Mouse (Mus musculus) MEL (cell line): Measurements from ENCODE around the gene Sptbn4. TPM values are rescaled to one million over a fixed set of nuclear protein-coding genes. Genes with fewer than 3 reads are reported as not detected.

Experiments used
- DNase-seq: peaks from one replicate; pipeline ENCODE4 v3.0.0; 2011; ENCODE audit warnings: low read depth, low spot score
- H3K27ac ChIP-seq: 2 replicates; pipeline ENCODE4 v1.5.1; 2012; ENCODE audit warnings: low read depth, mild to moderate bottlenecking, control low read depth, low read length, moderate library complexity; ENCODE audit not compliant: control insufficient read depth
- H3K27me3 ChIP-seq, 2 experiments: fragments of 150-350 bp in 1 of 2; sonication (generic) in 1 of 2; 2 replicates each; pipeline ENCODE4 v1.6.1; 2012; ENCODE audit warnings: low read length in 2 of 2, mild to moderate bottlenecking in 2 of 2, improper control_type of control experiment in 1 of 2, moderate library complexity in 1 of 2; ENCODE audit not compliant: insufficient read depth in 2 of 2, control insufficient read depth in 1 of 2
- H3K36me3 ChIP-seq, 2 experiments: 2 replicates each; pipeline ENCODE4 v1.6.1; 2012 to 2014; ENCODE audit warnings: low read length in 2 of 2, improper control_type of control experiment in 1 of 2, inconsistent platforms in 1 of 2, mild to moderate bottlenecking in 1 of 2; ENCODE audit not compliant: insufficient read depth in 2 of 2, control insufficient read depth in 1 of 2
- H3K4me1 ChIP-seq, 2 experiments: fragments of 150-350 bp in 1 of 2; sonication (generic) in 1 of 2; 2 replicates each; pipeline ENCODE4 v1.6.1; 2012; ENCODE audit warnings: low read length in 2 of 2, improper control_type of control experiment in 1 of 2, mild to moderate bottlenecking in 1 of 2; ENCODE audit not compliant: insufficient read depth in 2 of 2, control insufficient read depth in 1 of 2
- H3K4me3 ChIP-seq, 2 experiments: fragments of 150-350 bp in 1 of 2; sonication (generic) in 1 of 2; 2 replicates each; pipeline ENCODE4 v1.5.1; 2012; ENCODE audit warnings: low read depth in 2 of 2, low read length in 2 of 2, mild to moderate bottlenecking in 2 of 2, moderate library complexity in 2 of 2, control low read depth in 1 of 2, improper control_type of control experiment in 1 of 2; ENCODE audit not compliant: control insufficient read depth in 1 of 2, insufficient read depth in 1 of 2
- H3K79me2 ChIP-seq: 2 replicates; pipeline ENCODE4 v1.6.1; 2012; ENCODE audit warnings: mild to moderate bottlenecking, low read length, moderate library complexity; ENCODE audit not compliant: control insufficient read depth, poor library complexity, insufficient read depth
- H3K9ac ChIP-seq: 2 replicates; pipeline ENCODE4 v1.6.1; 2012; ENCODE audit warnings: low read depth, mild to moderate bottlenecking, control low read depth, low read length, moderate library complexity; ENCODE audit not compliant: control insufficient read depth, poor library complexity, severe bottlenecking
- H3K9me3 ChIP-seq: fragments of 150-350 bp; sonication (generic); replicated peaks from 2 replicates; pipeline ENCODE4 v1.6.1; 2012; ENCODE audit warnings: mild to moderate bottlenecking, low read length, improper control_type of control experiment, moderate library complexity; ENCODE audit not compliant: insufficient read depth
- CHD1 ChIP-seq: IDR thresholded peaks from 2 replicates; pipeline ENCODE4 v1.6.1; 2012; ENCODE audit warnings: low read depth, mild to moderate bottlenecking, inconsistent platforms, low read length, improper control_type of control experiment
- ELF1 ChIP-seq: IDR thresholded peaks from 2 replicates; pipeline ENCODE4 v1.6.1; 2014; ENCODE audit warnings: low read depth, mild to moderate bottlenecking, inconsistent platforms, low read length, improper control_type of control experiment, moderate library complexity
- EP300 ChIP-seq, 2 experiments: IDR thresholded peaks; 2 replicates each; pipeline ENCODE4 v1.6.1; 2011; ENCODE audit warnings: improper control_type of control experiment in 2 of 2, low read length in 2 of 2, low read depth in 1 of 2, mild to moderate bottlenecking in 1 of 2
- GABPA ChIP-seq: IDR thresholded peaks from 2 replicates; pipeline ENCODE4 v1.6.1; 2012; ENCODE audit warnings: low read depth, mild to moderate bottlenecking, inconsistent platforms, low read length, improper control_type of control experiment, moderate library complexity
- JUND ChIP-seq: IDR thresholded peaks from 2 replicates; pipeline ENCODE4 v1.6.1; 2011; ENCODE audit warnings: low read depth, mild to moderate bottlenecking, improper control_type of control experiment, low read length
- MAZ ChIP-seq: IDR thresholded peaks from 2 replicates; pipeline ENCODE4 v1.6.1; 2012; ENCODE audit warnings: low read depth, mild to moderate bottlenecking, inconsistent platforms, low read length, improper control_type of control experiment
- MXI1 ChIP-seq: IDR thresholded peaks from 2 replicates; pipeline ENCODE4 v1.6.1; 2011; ENCODE audit warnings: mild to moderate bottlenecking, low read depth, low read length, improper control_type of control experiment
- NELFE ChIP-seq: IDR thresholded peaks from 2 replicates; pipeline ENCODE4 v1.6.1; 2011; ENCODE audit warnings: low read depth, low read length, improper control_type of control experiment
- NRF1 ChIP-seq: IDR thresholded peaks from 2 replicates; pipeline ENCODE4 v1.6.1; 2014; ENCODE audit warnings: low read depth, mild to moderate bottlenecking, inconsistent platforms, low read length, improper control_type of control experiment, moderate library complexity; ENCODE audit not compliant: poor library complexity, insufficient read depth, severe bottlenecking
- POLR2AphosphoS2 ChIP-seq: IDR thresholded peaks from 2 replicates; pipeline ENCODE4 v1.6.1; 2011; ENCODE audit warnings: low read length, improper control_type of control experiment
- RCOR1 ChIP-seq: IDR thresholded peaks from 2 replicates; pipeline ENCODE4 v1.6.1; 2012; ENCODE audit warnings: low read depth, mild to moderate bottlenecking, inconsistent platforms, low read length, improper control_type of control experiment
- SIN3A ChIP-seq: IDR thresholded peaks from 2 replicates; pipeline ENCODE4 v1.6.1; 2012; ENCODE audit warnings: low read length, improper control_type of control experiment, inconsistent platforms
- TAL1 ChIP-seq: IDR thresholded peaks from 2 replicates; pipeline ENCODE4 v1.6.1; 2012; ENCODE audit warnings: mild to moderate bottlenecking, inconsistent platforms, low read length, moderate library complexity, mixed read lengths
- UBTF ChIP-seq: IDR thresholded peaks from 2 replicates; pipeline ENCODE4 v1.6.1; 2012; ENCODE audit warnings: low read depth, mild to moderate bottlenecking, inconsistent platforms, low read length, improper control_type of control experiment, moderate library complexity, borderline replicate concordance; ENCODE audit not compliant: insufficient read depth
- USF2 ChIP-seq, 2 experiments: IDR thresholded peaks; 2 replicates each; pipeline ENCODE4 v1.6.1; 2011 to 2012; ENCODE audit warnings: improper control_type of control experiment in 2 of 2, low read length in 2 of 2, borderline replicate concordance in 1 of 2, inconsistent platforms in 1 of 2, low read depth in 1 of 2, mild to moderate bottlenecking in 1 of 2; ENCODE audit not compliant: insufficient read depth in 1 of 2
- ZC3H11A ChIP-seq: IDR thresholded peaks from 2 replicates; pipeline ENCODE4 v1.6.1; 2012; ENCODE audit warnings: low read depth, mild to moderate bottlenecking, inconsistent platforms, low read length, improper control_type of control experiment
- ZMIZ1 ChIP-seq: IDR thresholded peaks from 2 replicates; pipeline ENCODE4 v1.6.1; 2012; ENCODE audit warnings: low read depth, mild to moderate bottlenecking, inconsistent platforms, low read length, improper control_type of control experiment, moderate library complexity
- ZNF384 ChIP-seq: IDR thresholded peaks from 2 replicates; pipeline ENCODE4 v1.6.1; 2012; ENCODE audit warnings: low read depth, mild to moderate bottlenecking, inconsistent platforms, low read length, improper control_type of control experiment
- polyA plus RNA-seq, 2 experiments: library from polyadenylated mRNA; stranded (reverse) in 1 of 2; unstranded in 1 of 2; fragments of >175 nt in 1 of 2; fragments of >200 nt in 1 of 2; gene quantifications; 2 replicates each; pipeline versions ENCODE4 v1.2.1 to v1.2.4; 2012; ENCODE audit warnings: low replicate concordance in 2 of 2, low read depth in 1 of 2; ENCODE audit not compliant: insufficient read length in 2 of 2, insufficient read depth in 1 of 2, missing spikeins in 1 of 2
- total RNA-seq: library from RNA; depleted of rRNA; stranded (reverse); fragments of 300-350 nt; gene quantifications from 2 replicates; pipeline ENCODE4 v1.2.3, GENCODE M21; 2012

Sptbn4 gene
- total and polyA plus RNA-seq, 3 experiments: 0.19 to 0.68 TPM; not detected in 1

- Histone ChIP-seq H3K4me3 (no peak overlapping the region), H3K9me3 (no peaks in the 10 kb centered on the region)
These were observed 72.2 kb downstream of the Sptbn4 start for GRCm38 (mm10) chr7:27375274-27375673.

DNA sequence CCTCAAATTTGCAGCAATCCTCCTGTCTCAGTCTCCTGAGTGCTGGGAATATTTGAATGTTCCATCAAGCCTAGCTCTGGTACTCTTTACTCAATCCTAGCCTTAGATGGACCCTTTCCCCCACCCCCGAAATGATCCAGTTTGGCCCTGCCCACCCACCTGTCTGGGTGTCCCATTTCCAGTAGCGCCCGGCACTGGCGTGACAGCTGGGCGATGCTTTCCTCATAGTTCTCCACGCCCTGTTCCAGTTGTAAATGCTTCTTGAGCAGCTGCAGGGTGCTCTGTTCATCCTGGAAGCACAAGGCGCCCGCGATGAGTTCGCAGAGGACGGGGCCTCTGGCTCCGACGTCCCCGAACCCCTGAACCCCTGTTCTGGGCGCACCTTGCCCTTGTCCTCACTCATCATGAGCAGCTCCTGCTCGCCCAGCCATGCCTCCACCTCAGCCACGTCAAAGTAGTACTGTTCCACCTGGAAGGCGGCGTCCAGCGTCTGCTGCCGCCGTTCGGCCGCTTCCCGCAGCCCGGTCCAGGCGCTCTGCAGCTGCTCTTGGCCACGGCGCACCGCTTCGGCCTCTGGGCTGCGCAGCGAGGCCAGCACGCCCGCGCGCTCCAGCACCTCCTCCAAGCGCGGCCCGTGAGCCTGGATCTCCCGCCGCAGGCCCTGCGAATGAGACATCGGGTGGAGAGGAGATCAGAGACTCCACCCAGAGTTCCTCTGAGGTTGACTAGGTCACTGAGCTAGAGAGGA is 75.6 kb downstream of the Sptbn4 start:
- no peak for DNase-seq
- no peak for TF ChIP-seq NELFE
- TF ChIP-seq GABPA: no peak
- no peak for TF ChIP-seq TAL1
- no peak for TF ChIP-seq ZNF384
- H3K4me3 ChIP-seq: no peak overlapping the region

More at GRCm38 (mm10) chr7:27375274-27375673, 72.2 kb downstream of the Sptbn4 start:
- TF ChIP-seq ZMIZ1: no peak
- TF ChIP-seq TAL1: no peak
- TF ChIP-seq SIN3A: no peak
- TF ChIP-seq NRF1: no peak
- no peak for TF ChIP-seq ZC3H11A
- TF ChIP-seq MXI1: no peak
- TF ChIP-seq RCOR1: no peak
- TF ChIP-seq NELFE: no peak
- no peak for TF ChIP-seq CHD1
- no peak for TF ChIP-seq ELF1
- TF ChIP-seq UBTF: no peak
- no peak for DNase-seq
- Histone ChIP-seq H3K27me3 (no peaks in the 10 kb centered on the region; a peak in 2 of 4 replicates), H3K79me2 (no peaks in the 10 kb centered on the region), H3K27ac (no peak overlapping the region), H3K9ac (no peak overlapping the region), H3K36me3 (no peaks in the 10 kb centered on the region), H3K4me1 (no peaks in the 10 kb centered on the region)

DNA sequence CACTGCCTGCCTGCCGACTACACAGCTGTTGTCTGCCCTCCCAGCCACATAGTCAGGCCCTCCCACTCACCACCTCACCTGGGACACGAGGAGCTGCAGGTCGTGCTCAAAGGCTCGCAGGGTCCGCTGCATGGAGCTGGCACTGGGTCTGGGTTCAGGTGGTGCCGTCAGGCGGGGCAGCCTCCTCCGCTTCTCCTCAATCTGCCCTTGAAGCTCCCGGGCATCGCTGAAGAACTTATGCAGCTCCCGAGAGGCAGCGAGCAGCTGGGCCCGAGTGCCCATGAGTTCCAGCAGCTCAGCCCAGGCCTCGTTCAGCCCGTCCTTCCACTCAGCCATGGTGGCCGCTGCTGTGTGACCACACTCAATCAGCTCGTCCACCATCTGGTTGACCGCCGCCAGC is 78.4 kb downstream of the Sptbn4 start:
- Histone ChIP-seq H3K4me3 (no peak overlapping the region), H3K4me1 (peaks cover 0 to 16% of the 10 kb centered on the region in 2 experiments; a peak in 3 of 4 replicates), H3K27me3 (no peaks in the 10 kb centered on the region; a peak in 1 of 4 replicates), H3K9me3 (no peaks in the 10 kb centered on the region), H3K79me2 (no peaks in the 10 kb centered on the region), H3K27ac (no peak overlapping the region), H3K9ac (no peak overlapping the region), H3K36me3 (no peaks in the 10 kb centered on the region)
- TF ChIP-seq JUND (no peak), MAZ (no peak), POLR2AphosphoS2 (no peak), USF2 (IDR thresholded peaks at IDR 0.05; ENCODE audit: borderline replicate concordance in 1 of 2, insufficient read depth in 1 of 2, low read depth in 1 of 2, low read length in 2 of 2) (no peak), EP300 (IDR thresholded peaks at IDR 0.05; ENCODE audit: low read depth in 1 of 2, low read length in 2 of 2) (no peak)
- no peak for DNase-seq

More for the DNA sequence above, 75.6 kb downstream of the Sptbn4 start:
- Histone ChIP-seq H3K27me3 (no peaks in the 10 kb centered on the region; a peak in 2 of 4 replicates), H3K4me1 (peaks cover 0 to 8% of the 10 kb centered on the region in 2 experiments; a peak in 2 of 4 replicates), H3K36me3 (no peaks in the 10 kb centered on the region), H3K27ac (no peak overlapping the region), H3K9me3 (no peaks in the 10 kb centered on the region), H3K79me2 (no peaks in the 10 kb centered on the region), H3K9ac (no peak overlapping the region)
